Comparison of ENCODE assay signal across 8 mouse cellular contexts in genomic region chr10:76032402-76033118, GRCm38 (mm10). TPM values are rescaled to one million over a fixed set of nuclear protein-coding genes. Genes with fewer than 3 reads are reported as not detected.
A peak's percentile ranks its signal among the peaks of the same experiment; 100 is the strongest.
DNase-seq lines count a peak whose midpoint lies in the region; ATAC-seq and TF ChIP-seq lines count a peak whose summit lies in the region.

Gene Zfp280b (plus strand): TSS chr10:76032650.

- peak within 1 kb of the TSS; percentile 92 for H3K27ac ChIP-seq in gastrocnemius, adult 2 months
- H3K27ac ChIP-seq in hindbrain, postnatal 0 days = peak within 1 kb of the TSS; percentile 77
- H3K27ac ChIP-seq in left cerebral cortex, adult 2 months = peak within 1 kb of the TSS; percentile 72

- H3K36me3 ChIP-seq in hindbrain, postnatal 0 days (ENCODE audit: insufficient read depth, low read length) = no peaks in the 10 kb centered on the region

- H3K4me2 ChIP-seq in hindbrain, postnatal 0 days (ENCODE audit: low read depth, low read length) = peak within 1 kb of the TSS; percentile 81

- ATAC-seq in hindbrain, postnatal 0 days = peak; percentile 99
- peak; percentile 100 for ATAC-seq in megakaryocyte, adult 5-6 weeks (ENCODE audit: poor library complexity, severe bottlenecking)

- intact Hi-C loops in gastrocnemius, adult 2 months (cut with DNase I) = no loop called here
- intact Hi-C loops in left cerebral cortex, adult 2 months (cut with DNase I) = no loop called here

- TF ChIP-seq CTCF in gastrocnemius, adult 2 months (IDR thresholded peaks at IDR 0.05) = peak; percentile 79
- TF ChIP-seq CTCF in hindbrain, postnatal 0 days (IDR thresholded peaks at IDR 0.05; ENCODE audit: low read depth) = peak; percentile 77
- peak; percentile 74 for TF ChIP-seq CTCF in left cerebral cortex, adult 2 months (IDR thresholded peaks at IDR 0.05)

- under 1% methylated on average over 56 of the region's 58 CpGs for WGBS in hindbrain, postnatal 0 days

- no peaks in the 10 kb centered on the region for H3K9me3 ChIP-seq in hindbrain, postnatal 0 days (ENCODE audit: low read length)

- peak within 1 kb of the TSS; percentile 91 for H3K4me3 ChIP-seq in gastrocnemius, adult 2 months
- H3K4me3 ChIP-seq in hindbrain, postnatal 0 days (ENCODE audit: low read length) = peak within 1 kb of the TSS; percentile 81
- H3K4me3 ChIP-seq in left cerebral cortex, adult 2 months = peak within 1 kb of the TSS; percentile 90

- no peaks in the 10 kb centered on the region for H3K27me3 ChIP-seq in hindbrain, postnatal 0 days (ENCODE audit: insufficient read depth, low read length)

- no peaks in the 10 kb centered on the region for H3K4me1 ChIP-seq in hindbrain, postnatal 0 days (ENCODE audit: insufficient read depth, low read length)

- H3K9ac ChIP-seq in hindbrain, postnatal 0 days (replicated peaks; ENCODE audit: low read length) = peak within 1 kb of the TSS; percentile 85

- DNase-seq in WW6 (ENCODE audit: low read depth, low spot score) = peak; percentile 93
- DNase-seq in cerebellum, postnatal 4 days (ENCODE audit: low spot score in 2 of 2) = peak; percentile 94 to 97
- DNase-seq in gastrocnemius, adult 2 months = peak; percentile 97
- DNase-seq in hindbrain, postnatal 0 days (ENCODE audit: low spot score) = peak; percentile 97
- peak; percentile 94 to 95 for DNase-seq in left cerebral cortex, adult 2 months (ENCODE audit: extremely low spot score in 1 of 2, low spot score in 2 of 2)
- peak; percentile 95 to 96 for DNase-seq in right cerebral cortex, adult 2 months (ENCODE audit: low spot score in 2 of 2)
- DNase-seq in urinary bladder, postnatal 14 days (ENCODE audit: low spot score) = peak; percentile 96

RNA-seq across cellular contexts. Expression of gene Zfp280b, which starts in this region (rescaled TPM):
- total RNA-seq in gastrocnemius, adult 2 months (2021) = 10 to 100 TPM in 1 of 2 experiments, 1 to 10 TPM in 1; 9.5 to 10.3 TPM
- 6.8 and 7.9 TPM in 2 replicates for total RNA-seq in hindbrain, postnatal 0 days (2014; rRNA removed)
- 10.0 and 10.5 TPM in 2 replicates for polyA plus RNA-seq in hindbrain, postnatal 0 days (2015; fragmentation: Nextera tagmentation; extraction: Ambion mirVana)
- total RNA-seq in left cerebral cortex, adult 2 months (2021) = 10 to 100 TPM; 15.0 to 15.8 TPM
- total RNA-seq in megakaryocyte, adult 5-6 weeks (2015) = 4.5 and 5.9 TPM in 2 replicates
- total RNA-seq in megakaryocyte, adult 5-6 weeks (2017) = 3.0 and 8.9 TPM in 2 replicates

Comparison
In these comparisons a context has a peak if more than half of its experiments do, and no peak if none do; other contexts are left out.
1. Peak in every context shown above with its lines: DNase-seq, ATAC-seq, H3K4me3 ChIP-seq and H3K27ac ChIP-seq.